Mouse (Mus musculus): ENCODE measurements around the gene Tyw1.

Tyw1 gene

GRCm38 (mm10) chr5:130266651-130267050 is 11.2 kb downstream of the Tyw1 start:
- no peak for DNase-seq

- no peak for DNase-seq
Measured at GRCm38 (mm10) chr5:130267316-130267715, 11.9 kb downstream of the Tyw1 start.

GRCm38 (mm10) chr5:130268976-130269375 is 13.6 kb downstream of the Tyw1 start:
- DNase-seq: no peak

GRCm38 (mm10) chr5:130272344-130272743 is 16.9 kb downstream of the Tyw1 start:
- no peak for DNase-seq

- no peak for DNase-seq
Measured at GRCm38 (mm10) chr5:130273046-130273445, 17.6 kb downstream of the Tyw1 start.

- no peak for DNase-seq
Measured at GRCm38 (mm10) chr5:130275509-130275908, 20.1 kb downstream of the Tyw1 start.

GRCm38 (mm10) chr5:130278011-130278472 is 22.6 kb downstream of the Tyw1 start:
- no peak for DNase-seq

- no peak for DNase-seq
Measured at GRCm38 (mm10) chr5:130283079-130283732, 27.8 kb downstream of the Tyw1 start.

- DNase-seq: no peak
Measured at GRCm38 (mm10) chr5:130288106-130288505, 32.7 kb downstream of the Tyw1 start.

- no peak for DNase-seq
Measured at GRCm38 (mm10) chr5:130290242-130290641, 34.8 kb downstream of the Tyw1 start.

GRCm38 (mm10) chr5:130290775-130291174 is 35.4 kb downstream of the Tyw1 start:
- peak; percentile 68 for DNase-seq

GRCm38 (mm10) chr5:130292976-130293375 is 37.6 kb downstream of the Tyw1 start:
- DNase-seq: no peak

- no peak for DNase-seq
Measured at GRCm38 (mm10) chr5:130293941-130294340, 38.5 kb downstream of the Tyw1 start.

- DNase-seq: no peak
Measured at GRCm38 (mm10) chr5:130294598-130294997, 39.2 kb downstream of the Tyw1 start.

GRCm38 (mm10) chr5:130296071-130296470 is 40.7 kb downstream of the Tyw1 start:
- no peak for DNase-seq

GRCm38 (mm10) chr5:130298831-130299460 is 43.5 kb downstream of the Tyw1 start:
- DNase-seq: no peak

GRCm38 (mm10) chr5:130299526-130299925 is 44.1 kb downstream of the Tyw1 start:
- no peak for DNase-seq

GRCm38 (mm10) chr5:130303611-130304010 is 48.2 kb downstream of the Tyw1 start:
- no peak for DNase-seq

- DNase-seq: no peak
Measured at GRCm38 (mm10) chr5:130307921-130308320, 52.5 kb downstream of the Tyw1 start.

- DNase-seq: no peak
Measured at GRCm38 (mm10) chr5:130310077-130310476, 54.7 kb downstream of the Tyw1 start.

- DNase-seq: no peak
Measured at GRCm38 (mm10) chr5:130310827-130311226, 55.4 kb downstream of the Tyw1 start.

GRCm38 (mm10) chr5:130313488-130313887 is 58.1 kb downstream of the Tyw1 start:
- no peak for DNase-seq

GRCm38 (mm10) chr5:130314926-130315325 is 59.5 kb downstream of the Tyw1 start:
- no peak for DNase-seq

- DNase-seq: no peak
Measured at GRCm38 (mm10) chr5:130316321-130316720, 60.9 kb downstream of the Tyw1 start.

- DNase-seq: no peak
Measured at GRCm38 (mm10) chr5:130319783-130320182, 64.4 kb downstream of the Tyw1 start.

All from right cerebral cortex, postnatal 25 days (tissue).